Mouse (Mus musculus) lung, postnatal 0 days (tissue): ENCODE measurements at regions not wholly inside any gene's neighbourhood (a gene's known extent, or its start where the extent isn't known, plus 50 kb on each side); places are given as distances from the start of the nearest gene placed in this dataset.

Experiments used
- ATAC-seq: fragments of 200-750 bp; cut with Nextera tagmentation; 2 replicates; pipeline ENCODE4 v1.8.0; 2017; ENCODE audit warnings: moderate library complexity
- DNase-seq: peaks from one replicate; pipeline ENCODE4 v3.0.0-alpha.2; 2016; ENCODE audit warnings: low spot score
- H3K27ac ChIP-seq: fragments of 300-500 bp; sonication (generic); 2 replicates; pipeline ENCODE4 v1.5.1; 2014; ENCODE audit warnings: antibody characterized with exemption, mild to moderate bottlenecking, low read length, mixed read lengths
- H3K27me3 ChIP-seq: fragments of 300-500 bp; sonication (generic); replicated peaks from 2 replicates; pipeline ENCODE4 v1.6.1; 2014; ENCODE audit warnings: low read length, mixed read lengths; ENCODE audit not compliant: insufficient read depth
- H3K36me3 ChIP-seq: fragments of 300-500 bp; sonication (generic); 2 replicates; pipeline ENCODE4 v1.6.1; 2014; ENCODE audit warnings: low read length, mixed read lengths; ENCODE audit not compliant: insufficient read depth
- H3K4me1 ChIP-seq: fragments of 300-500 bp; sonication (generic); 2 replicates; pipeline ENCODE4 v1.6.1; 2014; ENCODE audit warnings: antibody characterized with exemption, low read depth, low read length, mixed read lengths; ENCODE audit not compliant: insufficient read depth
- H3K4me2 ChIP-seq: fragments of 300-500 bp; sonication (generic); replicated peaks from 2 replicates; pipeline ENCODE4 v1.6.1; 2014; ENCODE audit warnings: low read depth, mild to moderate bottlenecking, low read length, moderate library complexity, mixed read lengths
- H3K4me3 ChIP-seq: fragments of 300-500 bp; sonication (generic); 2 replicates; pipeline ENCODE4 v1.5.1; 2014; ENCODE audit warnings: low read depth, low read length
- H3K9ac ChIP-seq: fragments of 300-500 bp; sonication (generic); replicated peaks from 2 replicates; pipeline ENCODE4 v1.6.1; 2014; ENCODE audit warnings: low read depth, mild to moderate bottlenecking
- H3K9me3 ChIP-seq: fragments of 300-500 bp; sonication (generic); 2 replicates; pipeline ENCODE4 v1.6.1; 2016; ENCODE audit warnings: low read length, mixed read lengths
- CTCF ChIP-seq: IDR thresholded peaks from 2 replicates; pipeline ENCODE4 v1.5.1; 2016; ENCODE audit warnings: antibody characterized with exemption, mild to moderate bottlenecking
- EP300 ChIP-seq: IDR thresholded peaks from 2 replicates; pipeline ENCODE4 v1.6.1; 2016; ENCODE audit warnings: antibody characterized with exemption, mild to moderate bottlenecking, control low read depth
- WGBS: fragments of 180-500 bp; shearing (Covaris S2); extraction: QIAGEN DNeasy Blood & Tissue Kit; methylation state at CpG from one replicate; pipeline ENCODE4 v1.1.7; 2014; 5-methylcytosine and 5-hydroxymethylcytosine counted together

- whole genome bisulfite sequencing: 50% methylated on average over 5 of the region's 5 CpGs
- Histone ChIP-seq H3K9ac (no peak overlapping the region), H3K36me3 (no peaks in the 10 kb centered on the region), H3K27ac (no peak overlapping the region), H3K27me3 (no peaks in the 10 kb centered on the region), H3K4me2 (no peak overlapping the region), H3K4me1 (no peaks in the 10 kb centered on the region), H3K9me3 (no peaks in the 10 kb centered on the region), H3K4me3 (no peak overlapping the region)
- no peak for TF ChIP-seq EP300
- no peak for ATAC-seq
- DNase-seq: no peak
These were observed 206.0 kb downstream of the Ajap1 start for GRCm38 (mm10) chr4:153276571-153276970.

GRCm38 (mm10) chr4:153271376-153271775, 211.2 kb downstream of the Ajap1 start:
- WGBS: 60% methylated on average over 5 of the region's 5 CpGs

GRCm38 (mm10) chr4:153263216-153263805, 219.3 kb downstream of the Ajap1 start:
- 63% methylated on average over 15 of the region's 15 CpGs for WGBS

More at GRCm38 (mm10) chr4:153271376-153271775, 211.2 kb downstream of the Ajap1 start:
- no peak for DNase-seq
- Histone ChIP-seq H3K4me1 (no peaks in the 10 kb centered on the region), H3K4me2 (no peak overlapping the region), H3K27ac (no peak overlapping the region), H3K9ac (no peak overlapping the region), H3K4me3 (no peak overlapping the region), H3K9me3 (no peaks in the 10 kb centered on the region), H3K27me3 (no peaks in the 10 kb centered on the region), H3K36me3 (no peaks in the 10 kb centered on the region)
- no peak for ATAC-seq
- TF ChIP-seq EP300 (no peak), CTCF (no peak)

GRCm38 (mm10) chr4:153260941-153261557, 221.6 kb downstream of the Ajap1 start:
- Histone ChIP-seq H3K9ac (no peak overlapping the region), H3K9me3 (no peaks in the 10 kb centered on the region), H3K4me3 (no peak overlapping the region), H3K4me2 (no peak overlapping the region), H3K4me1 (no peaks in the 10 kb centered on the region), H3K27me3 (no peaks in the 10 kb centered on the region), H3K36me3 (no peaks in the 10 kb centered on the region), H3K27ac (no peak overlapping the region)
- ATAC-seq: no peak
- WGBS: 62% methylated on average over 14 of the region's 14 CpGs
- no peak for DNase-seq
- TF ChIP-seq EP300: no peak
- no peak for TF ChIP-seq CTCF

More at GRCm38 (mm10) chr4:153263216-153263805, 219.3 kb downstream of the Ajap1 start:
- no peak for TF ChIP-seq CTCF
- TF ChIP-seq EP300: no peak
- Histone ChIP-seq H3K27ac (no peak overlapping the region), H3K9ac (no peak overlapping the region), H3K27me3 (no peaks in the 10 kb centered on the region), H3K4me3 (no peak overlapping the region), H3K4me2 (no peak overlapping the region), H3K36me3 (no peaks in the 10 kb centered on the region), H3K4me1 (no peaks in the 10 kb centered on the region), H3K9me3 (no peaks in the 10 kb centered on the region)
- DNase-seq: no peak
- no peak for ATAC-seq

GRCm38 (mm10) chr4:153251943-153252342, 230.7 kb downstream of the Ajap1 start:
- Histone ChIP-seq H3K27ac (no peak overlapping the region), H3K4me2 (no peak overlapping the region), H3K36me3 (no peaks in the 10 kb centered on the region), H3K27me3 (no peaks in the 10 kb centered on the region), H3K9ac (no peak overlapping the region), H3K4me3 (no peak overlapping the region), H3K4me1 (no peaks in the 10 kb centered on the region), H3K9me3 (no peaks in the 10 kb centered on the region)
- no peak for TF ChIP-seq CTCF
- TF ChIP-seq EP300: no peak
- ATAC-seq (no peak), DNase-seq (no peak)
- WGBS: 54% methylated on average over 3 of the region's 3 CpGs

- ATAC-seq (no peak), DNase-seq (no peak)
These were observed 231.3 kb downstream of the Ajap1 start for GRCm38 (mm10) chr4:153251311-153251710.

More at GRCm38 (mm10) chr4:153251311-153251710, 231.3 kb downstream of the Ajap1 start:
- Histone ChIP-seq H3K9ac (no peak overlapping the region), H3K36me3 (no peaks in the 10 kb centered on the region), H3K9me3 (no peaks in the 10 kb centered on the region), H3K27ac (no peak overlapping the region), H3K4me3 (no peak overlapping the region), H3K4me2 (no peak overlapping the region), H3K4me1 (no peaks in the 10 kb centered on the region), H3K27me3 (no peaks in the 10 kb centered on the region)
- WGBS: 66% methylated on average over 8 of the region's 8 CpGs
- TF ChIP-seq CTCF (no peak), EP300 (no peak)
